Mouse (Mus musculus) heart, postnatal 0 days (tissue): ENCODE measurements at regions not wholly inside any gene's neighbourhood (a gene's known extent, or its start where the extent isn't known, plus 50 kb on each side); places are given as distances from the start of the nearest gene placed in this dataset.

Source experiments
- CTCF ChIP-seq: IDR thresholded peaks from 2 replicates; pipeline ENCODE4 v1.5.1; 2016; ENCODE audit warnings: antibody characterized with exemption, control low read depth, low read depth
- EP300 ChIP-seq: IDR thresholded peaks from 2 replicates; pipeline ENCODE4 v1.6.1; 2016; ENCODE audit warnings: antibody characterized with exemption, low read depth

DNA sequence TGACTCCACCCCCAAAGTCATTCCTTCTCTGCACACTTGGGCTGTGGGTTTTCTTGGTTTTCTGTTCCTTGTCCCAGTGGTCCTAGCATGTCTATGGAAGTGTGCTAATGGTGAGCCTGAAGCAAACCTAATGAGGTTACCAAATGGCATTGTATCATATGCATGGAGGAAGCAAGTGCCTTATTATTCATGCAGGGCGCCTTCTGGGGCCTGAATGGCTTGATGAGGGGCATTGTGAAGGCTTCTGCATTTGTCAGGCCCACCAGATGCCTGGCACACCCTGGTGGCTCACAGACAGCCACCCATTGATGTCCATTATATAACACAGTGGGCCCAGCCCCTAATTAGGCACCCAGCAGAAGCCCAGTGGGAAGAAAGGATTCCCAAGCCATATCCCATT is 182.0 kb downstream of the Med10 start:
- TF ChIP-seq CTCF (no peak), EP300 (no peak)
